Mouse (Mus musculus) embryonic facial prominence, embryonic 14.5 days (tissue): ENCODE results near the gene Epha3. TPM values are rescaled to one million over a fixed set of nuclear protein-coding genes. Genes with fewer than 3 reads are reported as not detected.

Experiments used
- ATAC-seq: fragments of 200-750 bp; cut with Nextera tagmentation; 2 replicates; pipeline ENCODE4 v1.8.0; 2017; ENCODE audit warnings: low read depth, moderate number of reproducible peaks, moderate TSS enrichment
- DNase-seq: peaks from one replicate; pipeline ENCODE4 v3.0.0-alpha.2; 2015; ENCODE audit warnings: low spot score
- H3K27ac ChIP-seq: fragments of 300-500 bp; sonication (generic); replicated peaks from 2 replicates; pipeline ENCODE4 v1.5.1; 2014; ENCODE audit warnings: low read depth, mild to moderate bottlenecking, low read length, moderate library complexity
- H3K27me3 ChIP-seq: fragments of 300-500 bp; sonication (generic); replicated peaks from 2 replicates; pipeline ENCODE4 v1.6.1; 2014; ENCODE audit warnings: low read length; ENCODE audit not compliant: control insufficient read depth, insufficient read depth
- H3K36me3 ChIP-seq: fragments of 300-500 bp; sonication (generic); 2 replicates; pipeline ENCODE4 v1.6.1; 2014; ENCODE audit warnings: low read length, mixed read lengths; ENCODE audit not compliant: control insufficient read depth, insufficient read depth
- H3K4me1 ChIP-seq: fragments of 300-500 bp; sonication (generic); 2 replicates; pipeline ENCODE4 v1.6.1; 2014; ENCODE audit warnings: antibody characterized with exemption, low read length; ENCODE audit not compliant: control insufficient read depth, insufficient read depth
- H3K4me2 ChIP-seq: fragments of 300-500 bp; sonication (generic); 2 replicates; pipeline ENCODE4 v1.6.1; 2014; ENCODE audit warnings: low read depth, mild to moderate bottlenecking, low read length, moderate library complexity, mixed read lengths
- H3K4me3 ChIP-seq: fragments of 300-500 bp; sonication (generic); 2 replicates; pipeline ENCODE4 v1.5.1; 2014; ENCODE audit warnings: low read depth, mild to moderate bottlenecking, low read length
- H3K9ac ChIP-seq: fragments of 300-500 bp; sonication (generic); 2 replicates; pipeline ENCODE4 v1.6.1; 2014; ENCODE audit warnings: low read depth, mild to moderate bottlenecking, low read length, moderate library complexity, mixed read lengths
- H3K9me3 ChIP-seq: fragments of 300-500 bp; sonication (generic); 2 replicates; pipeline ENCODE4 v1.6.1; 2016; ENCODE audit warnings: low read length; ENCODE audit not compliant: control insufficient read depth
- WGBS: fragments of 180-500 bp; shearing (Covaris S2); extraction: QIAGEN DNeasy Blood & Tissue Kit; methylation state at CpG from one replicate; pipeline ENCODE4 v1.1.7; 2014; 5-methylcytosine and 5-hydroxymethylcytosine counted together
- polyA plus RNA-seq: library from polyadenylated mRNA; unstranded; fragments of >200 nt; fragmentation: Nextera tagmentation; extraction: Ambion mirVana; gene quantifications from 2 replicates; pipeline ENCODE4 v1.2.1, GENCODE M21; 2014

Epha3 gene
- 47.7 and 56.9 TPM in 2 replicates for polyA plus RNA-seq

DNA sequence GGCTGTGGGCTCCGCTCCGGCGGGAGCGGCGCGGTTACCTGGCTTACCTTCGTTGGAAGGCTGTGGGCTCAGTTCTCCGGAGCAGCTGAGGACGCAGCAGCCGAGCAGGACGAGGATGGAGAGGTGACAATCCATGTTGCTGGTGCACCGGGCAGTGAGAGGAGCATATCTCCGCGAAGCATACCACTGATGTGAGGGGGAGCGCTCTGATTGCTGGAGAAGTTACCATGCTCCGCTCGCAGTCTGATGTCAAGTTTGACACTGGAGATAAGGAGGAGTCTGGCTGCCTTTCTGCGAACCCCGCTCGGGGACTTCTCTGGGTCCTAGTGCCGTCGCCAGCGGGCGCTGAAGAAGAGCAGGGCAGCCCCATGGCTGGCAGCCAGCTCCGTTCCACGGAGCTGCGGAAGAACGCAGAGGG is at the start of gene Epha3:
Epha3 (minus strand) TSS at position 263 of the 418 bp plus-strand sequence.
- 0 out of 2 replicates have a peak, but pooled peaks cover 3% of the 10 kb centered on the region for H3K27me3 ChIP-seq
- ATAC-seq (peak; percentile 92), DNase-seq (peak; percentile 95)
- no peaks in the 10 kb centered on the region for H3K36me3 ChIP-seq
- H3K4me2 ChIP-seq = peak within 1 kb of the TSS; percentile 91
- peak within 1 kb of the TSS; percentile 68 for H3K27ac ChIP-seq
- 0% methylated on average over 27 of the region's 28 CpGs for WGBS
- no peaks in the 10 kb centered on the region for H3K9me3 ChIP-seq
- peak within 1 kb of the TSS; percentile 76 for H3K9ac ChIP-seq
- H3K4me1 ChIP-seq = 0 out of 2 replicates have a peak, but pooled peaks cover 3% of the 10 kb centered on the region
- peak within 1 kb of the TSS; percentile 72 for H3K4me3 ChIP-seq

DNA sequence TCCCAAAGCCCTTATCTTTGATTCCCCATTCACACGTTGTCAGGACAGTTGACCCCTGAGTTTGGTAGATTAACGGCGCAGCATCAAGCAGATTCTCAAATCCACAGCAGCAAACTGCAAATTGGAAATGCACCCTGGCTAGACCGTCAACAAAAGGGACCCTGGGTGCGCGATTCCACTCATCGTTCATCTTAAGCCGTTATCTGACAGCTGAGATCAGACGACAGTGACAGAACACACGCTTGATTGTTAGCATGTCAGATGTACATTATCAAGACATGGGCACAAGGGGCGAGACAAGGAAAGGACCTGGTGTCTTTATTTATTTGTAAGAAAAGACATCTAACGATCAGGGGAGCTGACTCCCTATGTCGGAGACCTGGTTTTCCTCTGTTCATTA is 39.5 kb upstream of the Epha3 start:
- no peak overlapping the region for H3K9ac ChIP-seq
- no peak overlapping the region for H3K27ac ChIP-seq
- no peaks in the 10 kb centered on the region for H3K27me3 ChIP-seq
- DNase-seq (no peak), ATAC-seq (no peak)
- no peaks in the 10 kb centered on the region for H3K9me3 ChIP-seq
- H3K4me3 ChIP-seq = no peak overlapping the region
- no peak overlapping the region for H3K4me2 ChIP-seq
- no peaks in the 10 kb centered on the region for H3K36me3 ChIP-seq
- no peaks in the 10 kb centered on the region for H3K4me1 ChIP-seq
- 62% methylated on average over 13 of the region's 13 CpGs for WGBS

DNA sequence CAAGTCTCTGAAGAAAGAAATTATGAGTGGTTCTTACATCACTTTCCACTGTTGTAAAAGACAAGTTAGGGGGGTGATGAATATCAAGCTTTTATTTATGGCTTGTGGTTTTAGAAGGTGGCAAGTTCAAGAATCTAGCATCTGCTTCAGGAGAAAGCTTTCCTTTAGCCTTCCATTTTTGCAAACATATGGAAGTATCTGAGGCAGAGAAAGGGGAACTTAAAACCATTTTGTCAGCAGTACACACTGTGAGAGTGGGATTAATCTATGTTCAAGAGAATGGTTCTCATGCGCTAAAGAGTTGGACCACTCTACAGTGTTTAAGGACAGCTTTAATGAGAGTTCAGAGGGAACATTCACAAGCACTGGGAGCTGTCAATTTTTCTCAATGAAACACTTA is 17.2 kb upstream of the Epha3 start:
- Histone ChIP-seq H3K4me1 (no peaks in the 10 kb centered on the region), H3K27ac (no peak overlapping the region), H3K4me3 (no peak overlapping the region), H3K9me3 (no peaks in the 10 kb centered on the region), H3K9ac (no peak overlapping the region), H3K36me3 (no peaks in the 10 kb centered on the region), H3K27me3 (no peaks in the 10 kb centered on the region), H3K4me2 (no peak overlapping the region)
- DNase-seq (no peak), ATAC-seq (no peak)
- 91% methylated on average over 1 of the region's 1 CpGs for WGBS

DNA sequence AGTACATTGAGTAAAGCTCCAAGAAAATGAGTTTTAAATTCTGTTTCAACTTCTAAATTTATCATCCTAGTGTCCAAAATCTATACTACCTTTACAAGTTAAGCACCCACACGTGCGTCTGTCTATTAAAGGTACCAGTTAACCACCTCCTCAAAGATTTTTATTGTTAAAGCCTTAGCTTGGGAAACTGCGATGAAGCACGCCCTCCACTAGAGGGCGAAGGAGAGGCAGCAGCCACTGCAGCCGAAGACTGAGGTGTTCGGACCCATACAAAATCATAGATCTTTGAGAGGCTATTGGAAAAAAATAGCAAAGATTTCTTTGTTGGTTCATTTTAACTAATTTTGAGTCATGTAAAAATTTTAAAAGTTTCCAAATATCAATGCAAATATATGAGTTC is 8.3 kb upstream of the Epha3 start:
- Histone ChIP-seq H3K9ac (no peak overlapping the region), H3K4me2 (no peak overlapping the region), H3K27ac (no peak overlapping the region), H3K9me3 (no peaks in the 10 kb centered on the region), H3K4me3 (no peak overlapping the region), H3K36me3 (no peaks in the 10 kb centered on the region), H3K27me3 (no peaks in the 10 kb centered on the region), H3K4me1 (no peaks in the 10 kb centered on the region)
- 13% methylated on average over 7 of the region's 7 CpGs for WGBS
- ATAC-seq (no peak), DNase-seq (peak; percentile 36)

DNA sequence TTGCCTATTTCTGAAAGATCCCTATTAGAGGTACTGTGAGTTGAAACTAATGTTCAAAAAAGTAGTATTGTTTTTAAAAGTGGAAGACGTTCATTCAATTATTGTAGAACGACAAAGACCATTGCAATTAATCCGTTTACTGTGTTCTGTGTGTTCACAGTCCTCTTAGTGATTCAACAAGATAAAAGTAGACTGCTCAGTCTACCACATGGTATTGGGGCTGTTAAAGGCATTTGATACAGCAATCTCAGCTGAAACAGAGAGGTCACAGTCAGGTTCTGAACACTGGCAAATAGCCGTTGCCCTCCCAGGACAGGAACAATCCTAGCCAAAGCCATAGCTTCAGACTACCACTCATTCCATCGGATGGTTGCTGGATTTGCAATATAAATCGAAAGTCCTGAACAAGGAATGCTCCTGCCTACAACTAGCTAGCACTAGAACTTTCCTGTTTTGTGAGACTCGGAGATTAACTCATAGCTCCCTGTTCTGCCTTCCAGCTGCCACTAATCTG is 545 bp upstream of the Epha3 start:
- H3K27me3 ChIP-seq = 0 out of 2 replicates have a peak, but pooled peaks cover 3% of the 10 kb centered on the region
- peak overlapping the region; percentile 72 for H3K4me3 ChIP-seq
- ATAC-seq (no peak), DNase-seq (no peak)
- H3K4me2 ChIP-seq = peak overlapping the region; percentile 91
- 0 out of 2 replicates have a peak, but pooled peaks cover 3% of the 10 kb centered on the region for H3K4me1 ChIP-seq
- H3K9ac ChIP-seq = peak overlapping the region; percentile 76
- peak overlapping the region; percentile 68; the same call in 1 of the 2 replicates for H3K27ac ChIP-seq
- no peaks in the 10 kb centered on the region for H3K36me3 ChIP-seq
- no peaks in the 10 kb centered on the region for H3K9me3 ChIP-seq
- WGBS = 27% methylated on average over 7 of the region's 7 CpGs

DNA sequence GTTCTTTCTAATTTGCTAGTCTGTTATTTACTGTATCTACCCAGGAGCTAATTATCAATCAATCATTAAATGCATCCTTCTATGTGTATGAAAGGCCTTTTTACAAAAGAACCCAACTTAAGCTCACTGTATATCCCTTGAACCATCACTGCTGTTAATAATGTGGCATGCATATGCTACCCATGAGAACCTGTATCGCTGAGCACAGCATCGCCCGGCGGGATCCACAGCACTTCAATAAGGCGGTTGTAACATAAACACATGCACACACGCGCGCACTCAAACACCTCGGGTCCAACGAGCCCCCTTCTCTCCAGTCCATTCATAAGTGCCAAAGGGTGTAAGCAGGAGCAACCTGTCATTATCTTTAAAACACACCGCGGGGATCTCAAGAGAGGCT is 794 bp downstream of the Epha3 start:
- H3K4me3 ChIP-seq = peak overlapping the region; percentile 72
- H3K4me1 ChIP-seq = 0 out of 2 replicates have a peak, but pooled peaks cover 3% of the 10 kb centered on the region
- WGBS = under 1% methylated on average over 12 of the region's 12 CpGs
- H3K27ac ChIP-seq = 0 out of 2 replicates have a peak overlapping the region, but pooled peaks have one; percentile 68
- peak overlapping the region; percentile 91 for H3K4me2 ChIP-seq
- DNase-seq (peak; percentile 51), ATAC-seq (no peak)
- peak overlapping the region; percentile 76 for H3K9ac ChIP-seq
- no peaks in the 10 kb centered on the region for H3K9me3 ChIP-seq
- no peaks in the 10 kb centered on the region for H3K36me3 ChIP-seq
- H3K27me3 ChIP-seq = 0 out of 2 replicates have a peak, but pooled peaks cover 3% of the 10 kb centered on the region

DNA sequence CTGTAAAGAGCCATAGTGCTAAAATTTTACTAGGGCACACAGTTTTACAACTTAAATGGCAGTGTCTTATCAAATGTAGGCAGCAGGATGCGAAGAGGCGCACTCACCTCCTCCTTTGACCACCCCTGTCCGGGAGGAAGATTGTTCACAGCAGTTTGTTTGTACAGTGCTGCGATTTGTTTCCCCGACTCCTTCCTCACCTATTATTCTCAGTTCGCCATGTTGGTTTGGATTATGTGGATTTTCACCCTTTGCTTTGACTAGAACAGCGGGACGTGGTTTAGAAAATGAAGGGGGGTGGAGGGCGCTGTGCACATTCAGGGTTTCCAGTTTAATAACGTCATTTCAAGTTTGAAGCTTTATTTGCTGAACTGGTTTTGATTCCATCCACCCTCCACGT is 6.4 kb downstream of the Epha3 start:
- WGBS = 2% methylated on average over 11 of the region's 11 CpGs
- no peaks in the 10 kb centered on the region for H3K27me3 ChIP-seq
- ATAC-seq = peak; percentile 28

DNA sequence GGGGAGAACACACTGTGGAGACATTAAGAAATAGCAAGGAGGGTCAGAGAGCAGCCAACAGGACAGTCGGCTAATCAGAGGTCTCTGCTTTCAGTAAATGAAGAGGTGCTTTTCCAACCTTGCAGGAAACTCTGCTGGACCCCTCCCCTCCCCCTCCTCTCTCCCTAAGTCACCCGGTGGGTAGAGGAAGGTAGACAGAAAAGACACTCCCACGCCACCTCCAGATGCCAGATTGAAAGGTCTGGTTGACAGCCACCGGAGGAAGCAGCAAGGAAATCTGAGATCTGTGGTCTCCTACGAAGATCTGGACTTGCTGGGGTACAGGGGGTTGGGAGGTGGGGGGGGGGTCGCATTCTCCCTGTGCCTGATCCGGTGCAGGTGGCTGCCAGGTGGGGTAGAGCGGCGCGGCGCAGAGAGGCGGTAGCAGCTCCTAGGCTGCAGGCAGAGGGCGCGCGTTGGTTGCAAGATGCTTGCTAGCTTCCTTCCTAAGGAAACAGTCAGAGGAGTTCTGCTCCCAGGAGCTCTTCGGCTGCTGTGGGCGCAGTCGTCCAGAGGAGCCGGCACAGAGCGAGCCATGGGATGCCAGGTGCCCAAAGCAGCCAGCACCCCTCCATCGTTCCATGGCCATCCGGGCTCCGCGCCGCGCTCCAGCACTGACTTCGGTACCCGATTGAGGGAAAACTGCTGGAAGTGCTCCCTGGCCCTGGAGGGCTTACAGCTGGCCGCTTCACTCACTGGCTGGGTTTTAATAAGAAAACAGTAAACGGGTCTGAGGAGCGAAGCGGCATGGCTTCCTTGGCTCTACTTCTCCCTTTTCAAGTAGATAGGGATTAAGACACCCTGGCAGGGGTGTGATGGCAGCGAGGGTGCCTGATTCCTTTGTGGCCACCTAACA is 7.1 kb downstream of the Epha3 start:
- H3K9ac ChIP-seq = peak overlapping the region; percentile 78
- peak; percentile 96 for ATAC-seq
- DNase-seq = peak; percentile 95
- WGBS = 2% methylated on average over 26 of the region's 33 CpGs
- H3K4me3 ChIP-seq = peak overlapping the region; percentile 58
- peak overlapping the region; percentile 86 for H3K4me2 ChIP-seq
- peak overlapping the region; percentile 87 for H3K27ac ChIP-seq
- no peaks in the 10 kb centered on the region for H3K36me3 ChIP-seq
- H3K9me3 ChIP-seq = no peaks in the 10 kb centered on the region
- no peaks in the 10 kb centered on the region for H3K4me1 ChIP-seq
- H3K27me3 ChIP-seq = no peaks in the 10 kb centered on the region

More for the DNA sequence above, 6.4 kb downstream of the Epha3 start:
- Histone ChIP-seq H3K4me3 (peak overlapping the region; percentile 58), H3K36me3 (no peaks in the 10 kb centered on the region), H3K4me2 (peak overlapping the region; percentile 86), H3K4me1 (no peaks in the 10 kb centered on the region), H3K9ac (peak overlapping the region; percentile 78), H3K27ac (peak overlapping the region; percentile 87), H3K9me3 (no peaks in the 10 kb centered on the region)
- peak; percentile 39 for DNase-seq
